Mouse (Mus musculus): ENCODE data around the gene Gab3. TPM values are rescaled to one million over a fixed set of nuclear protein-coding genes. Genes with fewer than 3 reads are reported as not detected.
"Not testable (repeated sequence)": the region's sequence is repeated elsewhere in the genome, so short reads cannot be mapped to it uniquely, and the experiment has no call there.

The Gab3 gene
- polyA plus RNA-seq, 1 experiment from 2014 or later = 2.1 TPM

DNA sequence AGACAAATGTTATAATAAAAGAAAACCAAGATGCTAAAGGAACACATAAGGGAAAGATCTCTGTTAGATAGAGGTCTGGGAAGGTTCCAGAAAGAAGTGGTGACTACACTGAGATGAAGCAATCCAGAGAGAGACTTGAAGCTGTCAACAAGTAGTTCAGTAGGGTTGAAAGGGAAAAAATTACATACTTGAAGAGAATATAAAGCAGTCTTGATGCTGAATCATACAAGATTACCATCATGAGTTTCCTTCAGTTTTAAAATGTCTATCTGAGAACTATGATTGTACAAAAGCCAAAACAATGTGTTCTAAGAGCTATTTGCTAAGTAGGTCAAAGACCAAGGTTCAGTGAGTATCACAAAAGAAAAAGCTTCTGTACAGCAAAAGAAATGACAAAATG, 48.6 kb downstream of the Gab3 start:
- no peak for ATAC-seq (ENCODE audit: low FRiP score, low TSS enrichment)
- Histone ChIP-seq H3K9ac (replicated peaks; ENCODE audit: low read length) (no peak overlapping the region), H3K9me3 (ENCODE audit: low read length) (no peaks in the 10 kb centered on the region), H3K36me3 (ENCODE audit: insufficient read depth, low read length) (no peaks in the 10 kb centered on the region), H3K27me3 (ENCODE audit: insufficient read depth, low read length) (no peaks in the 10 kb centered on the region), H3K4me2 (replicated peaks; ENCODE audit: low read depth, low read length) (no peak overlapping the region), H3K4me3 (ENCODE audit: low read length) (no peak overlapping the region), H3K27ac (ENCODE audit: low read length) (no peak overlapping the region), H3K4me1 (ENCODE audit: insufficient read depth, low read length) (no peaks in the 10 kb centered on the region)

DNA sequence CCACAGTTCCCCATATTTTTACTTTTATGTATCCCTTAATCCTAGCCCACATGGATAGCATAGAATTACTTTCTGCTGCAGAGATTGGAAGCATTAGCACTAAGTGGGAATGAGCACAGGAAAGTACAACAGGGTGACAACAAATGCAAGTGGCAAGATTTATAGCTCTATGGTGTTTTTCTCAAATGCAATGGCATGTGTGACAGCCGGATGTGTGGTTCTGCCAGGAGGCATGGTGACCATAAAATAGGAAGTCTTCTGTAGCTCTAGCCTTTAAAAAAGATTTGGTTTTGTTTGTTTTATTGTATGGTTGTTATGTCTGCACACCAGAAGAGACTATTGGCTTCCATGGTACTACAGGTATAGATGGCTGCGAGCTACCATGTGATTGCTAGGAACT, 50.1 kb downstream of the Gab3 start:
- no peak for ATAC-seq (ENCODE audit: low FRiP score, low TSS enrichment)
- H3K4me2 ChIP-seq (replicated peaks; ENCODE audit: low read depth, low read length) = no peak overlapping the region
- no peaks in the 10 kb centered on the region for H3K36me3 ChIP-seq (ENCODE audit: insufficient read depth, low read length)
- WGBS = 60% methylated on average over 2 of the region's 2 CpGs
- no peaks in the 10 kb centered on the region for H3K9me3 ChIP-seq (ENCODE audit: low read length)
- H3K9ac ChIP-seq (replicated peaks; ENCODE audit: low read length) = no peak overlapping the region
- H3K4me1 ChIP-seq (ENCODE audit: insufficient read depth, low read length) = no peaks in the 10 kb centered on the region
- no peak overlapping the region for H3K27ac ChIP-seq (ENCODE audit: low read length)
- no peaks in the 10 kb centered on the region for H3K27me3 ChIP-seq (ENCODE audit: insufficient read depth, low read length)
- no peak overlapping the region for H3K4me3 ChIP-seq (ENCODE audit: low read length)

DNA sequence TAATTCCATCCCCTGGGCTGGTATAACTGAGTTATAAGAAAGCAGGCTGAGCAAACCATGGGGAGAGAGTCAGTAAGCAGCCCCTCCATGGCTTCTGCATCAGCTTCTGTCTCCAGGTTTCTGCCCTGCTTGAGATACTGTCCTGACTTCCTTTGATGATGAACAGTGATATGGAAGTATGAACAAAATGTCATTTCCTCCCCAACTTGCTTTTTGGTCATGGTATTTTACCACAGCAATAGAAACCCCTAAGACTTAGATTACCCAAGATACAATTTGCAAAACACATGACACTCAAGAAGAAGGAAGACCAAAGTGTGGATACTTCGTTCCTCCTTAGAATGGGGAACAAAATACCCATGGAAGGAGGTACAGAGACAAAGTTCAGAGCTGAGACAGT, 51.2 kb downstream of the Gab3 start:
- not testable (repeated sequence) for H3K4me2 ChIP-seq (replicated peaks; ENCODE audit: low read depth, low read length); ATAC-seq (ENCODE audit: low FRiP score, low TSS enrichment); H3K4me1 ChIP-seq (ENCODE audit: insufficient read depth, low read length); H3K9ac ChIP-seq (replicated peaks; ENCODE audit: low read length); H3K9me3 ChIP-seq (ENCODE audit: low read length); H3K27me3 ChIP-seq (ENCODE audit: insufficient read depth, low read length); H3K36me3 ChIP-seq (ENCODE audit: insufficient read depth, low read length); H3K27ac ChIP-seq (ENCODE audit: low read length); H3K4me3 ChIP-seq (ENCODE audit: low read length)
- 68% methylated on average over 1 of the region's 1 CpGs for WGBS

DNA sequence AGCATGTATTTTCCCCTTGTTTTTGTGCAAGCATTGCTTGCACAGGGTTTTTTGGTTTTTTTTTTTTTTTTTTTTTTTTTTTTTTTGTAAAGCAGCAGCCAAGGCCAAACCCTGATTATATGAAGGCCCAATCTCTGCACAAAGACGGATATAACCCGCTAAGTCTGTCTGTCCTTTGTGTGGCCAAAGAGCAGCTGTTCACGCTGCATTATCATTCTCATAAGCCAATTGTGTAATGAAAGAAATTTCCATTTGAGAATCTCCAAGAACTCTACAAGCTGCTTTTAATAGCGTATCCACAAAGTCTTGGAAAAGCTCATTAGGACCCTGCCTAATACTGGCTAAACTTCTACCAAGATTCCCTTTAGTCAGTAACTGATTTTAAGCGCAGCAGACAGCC, 101.5 kb downstream of the Gab3 start:
- H3K27ac ChIP-seq (ENCODE audit: low read length) = no peak overlapping the region

DNA sequence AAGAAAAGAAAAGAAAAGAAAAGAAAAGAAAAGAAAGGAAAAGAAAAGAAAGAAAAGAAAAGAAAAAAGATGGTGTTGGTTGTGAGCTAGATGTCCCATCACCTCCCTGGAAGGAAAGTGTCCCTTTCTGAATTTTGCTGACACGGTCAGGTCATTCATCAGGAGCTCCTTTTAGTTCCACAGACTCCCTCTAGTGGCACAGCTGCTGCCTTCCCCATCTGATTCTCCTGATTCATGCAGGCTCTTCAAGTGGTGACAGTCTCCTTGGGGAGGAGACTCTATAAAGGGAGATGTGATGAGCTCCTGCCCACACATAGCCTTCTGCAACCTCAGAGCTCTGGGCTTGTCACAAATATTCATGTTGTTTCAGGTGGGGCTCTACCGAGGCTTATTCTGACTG, 122.4 kb downstream of the Gab3 start:
- 21% methylated on average over 1 of the region's 2 CpGs for WGBS
- ATAC-seq (ENCODE audit: low FRiP score, low TSS enrichment); H3K36me3 ChIP-seq (ENCODE audit: insufficient read depth, low read length); H3K9me3 ChIP-seq (ENCODE audit: low read length); H3K27me3 ChIP-seq (ENCODE audit: insufficient read depth, low read length); H3K4me1 ChIP-seq (ENCODE audit: insufficient read depth, low read length); H3K4me2 ChIP-seq (replicated peaks; ENCODE audit: low read depth, low read length); H3K9ac ChIP-seq (replicated peaks; ENCODE audit: low read length); H3K4me3 ChIP-seq (ENCODE audit: low read length); H3K27ac ChIP-seq (ENCODE audit: low read length): not testable (repeated sequence)

More for the DNA sequence above, 101.5 kb downstream of the Gab3 start:
- no peak for ATAC-seq (ENCODE audit: low FRiP score, low TSS enrichment)
- Histone ChIP-seq H3K9me3 (ENCODE audit: low read length) (no peaks in the 10 kb centered on the region), H3K4me3 (ENCODE audit: low read length) (no peak overlapping the region), H3K4me1 (ENCODE audit: insufficient read depth, low read length) (no peaks in the 10 kb centered on the region), H3K9ac (replicated peaks; ENCODE audit: low read length) (no peak overlapping the region), H3K27me3 (ENCODE audit: insufficient read depth, low read length) (no peaks in the 10 kb centered on the region), H3K36me3 (ENCODE audit: insufficient read depth, low read length) (no peaks in the 10 kb centered on the region), H3K4me2 (replicated peaks; ENCODE audit: low read depth, low read length) (no peak overlapping the region)
- 87% methylated on average over 5 of the region's 5 CpGs for WGBS

DNA sequence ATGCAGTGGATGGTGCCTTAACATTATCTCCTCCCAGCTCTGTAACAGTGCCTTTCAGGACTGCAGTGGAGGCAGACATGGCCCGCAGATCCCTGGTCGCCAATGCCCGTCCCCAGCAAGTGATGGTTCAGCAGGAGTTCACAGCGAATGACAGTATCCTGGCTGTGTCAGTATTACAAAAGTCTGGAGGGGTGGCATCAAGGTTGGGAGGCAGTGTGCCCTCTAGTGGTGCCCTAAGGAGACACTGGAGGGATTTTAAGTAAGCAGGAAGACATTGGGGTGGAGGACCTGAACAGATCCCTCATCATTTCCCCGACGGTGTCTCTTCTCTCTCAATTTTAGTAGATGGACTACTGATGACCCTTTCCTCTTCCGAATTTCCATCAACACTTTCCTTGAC, 126.1 kb downstream of the Gab3 start:
- ATAC-seq (ENCODE audit: low FRiP score, low TSS enrichment); H3K4me1 ChIP-seq (ENCODE audit: insufficient read depth, low read length); H3K4me2 ChIP-seq (replicated peaks; ENCODE audit: low read depth, low read length); H3K9ac ChIP-seq (replicated peaks; ENCODE audit: low read length); H3K36me3 ChIP-seq (ENCODE audit: insufficient read depth, low read length); H3K27me3 ChIP-seq (ENCODE audit: insufficient read depth, low read length); H3K9me3 ChIP-seq (ENCODE audit: low read length); H3K4me3 ChIP-seq (ENCODE audit: low read length); H3K27ac ChIP-seq (ENCODE audit: low read length): not testable (repeated sequence)
- WGBS = 70% methylated on average over 7 of the region's 7 CpGs

Other genes starting within 250 kb of the Gab3 start
- not detected in 2 replicates for gene Gm5936, start 248.3 kb downstream of the Gab3 start, polyA plus RNA-seq (2015; fragmentation: Nextera tagmentation; extraction: Ambion mirVana)
- gene Dkc1, start 10.4 kb upstream of the Gab3 start, polyA plus RNA-seq (2015; fragmentation: Nextera tagmentation; extraction: Ambion mirVana) = 135 and 160 TPM in 2 replicates
- 56.7 and 68.8 TPM in 2 replicates for gene Mpp1, start 45.6 kb upstream of the Gab3 start, polyA plus RNA-seq (2015; fragmentation: Nextera tagmentation; extraction: Ambion mirVana)
- not detected in 2 replicates for gene Smim9, start 78.3 kb upstream of the Gab3 start, polyA plus RNA-seq (2015; fragmentation: Nextera tagmentation; extraction: Ambion mirVana)

Measured in kidney, embryonic 16.5 days (tissue).